Mouse (Mus musculus) lung, postnatal 0 days (tissue): ENCODE results near the gene Eef1akmt1. TPM values are rescaled to one million over a fixed set of nuclear protein-coding genes. Genes with fewer than 3 reads are reported as not detected.

Source experiments
- ATAC-seq: fragments of 200-750 bp; cut with Nextera tagmentation; 2 replicates; pipeline ENCODE4 v1.8.0; 2017; ENCODE audit warnings: moderate library complexity
- DNase-seq: peaks from one replicate; pipeline ENCODE4 v3.0.0-alpha.2; 2016; ENCODE audit warnings: low spot score
- H3K27ac ChIP-seq: fragments of 300-500 bp; sonication (generic); 2 replicates; pipeline ENCODE4 v1.5.1; 2014; ENCODE audit warnings: antibody characterized with exemption, mild to moderate bottlenecking, low read length, mixed read lengths
- H3K27me3 ChIP-seq: fragments of 300-500 bp; sonication (generic); replicated peaks from 2 replicates; pipeline ENCODE4 v1.6.1; 2014; ENCODE audit warnings: low read length, mixed read lengths; ENCODE audit not compliant: insufficient read depth
- H3K36me3 ChIP-seq: fragments of 300-500 bp; sonication (generic); 2 replicates; pipeline ENCODE4 v1.6.1; 2014; ENCODE audit warnings: low read length, mixed read lengths; ENCODE audit not compliant: insufficient read depth
- H3K4me1 ChIP-seq: fragments of 300-500 bp; sonication (generic); 2 replicates; pipeline ENCODE4 v1.6.1; 2014; ENCODE audit warnings: antibody characterized with exemption, low read depth, low read length, mixed read lengths; ENCODE audit not compliant: insufficient read depth
- H3K4me2 ChIP-seq: fragments of 300-500 bp; sonication (generic); replicated peaks from 2 replicates; pipeline ENCODE4 v1.6.1; 2014; ENCODE audit warnings: low read depth, mild to moderate bottlenecking, low read length, moderate library complexity, mixed read lengths
- H3K4me3 ChIP-seq: fragments of 300-500 bp; sonication (generic); 2 replicates; pipeline ENCODE4 v1.5.1; 2014; ENCODE audit warnings: low read depth, low read length
- H3K9ac ChIP-seq: fragments of 300-500 bp; sonication (generic); replicated peaks from 2 replicates; pipeline ENCODE4 v1.6.1; 2014; ENCODE audit warnings: low read depth, mild to moderate bottlenecking
- H3K9me3 ChIP-seq: fragments of 300-500 bp; sonication (generic); 2 replicates; pipeline ENCODE4 v1.6.1; 2016; ENCODE audit warnings: low read length, mixed read lengths
- CTCF ChIP-seq: IDR thresholded peaks from 2 replicates; pipeline ENCODE4 v1.5.1; 2016; ENCODE audit warnings: antibody characterized with exemption, mild to moderate bottlenecking
- EP300 ChIP-seq: IDR thresholded peaks from 2 replicates; pipeline ENCODE4 v1.6.1; 2016; ENCODE audit warnings: antibody characterized with exemption, mild to moderate bottlenecking, control low read depth
- WGBS: fragments of 180-500 bp; shearing (Covaris S2); extraction: QIAGEN DNeasy Blood & Tissue Kit; methylation state at CpG from one replicate; pipeline ENCODE4 v1.1.7; 2014; 5-methylcytosine and 5-hydroxymethylcytosine counted together
- polyA plus RNA-seq: library from polyadenylated mRNA; unstranded; fragments of >200 nt; fragmentation: Nextera tagmentation; extraction: Ambion mirVana; gene quantifications from 2 replicates; pipeline ENCODE4 v1.2.1, GENCODE M21; 2015

Gene Eef1akmt1
- 64.1 and 69.9 TPM in 2 replicates for polyA plus RNA-seq

GRCm38 (mm10) chr14:57571155-57572133 lies at the start of gene Eef1akmt1:
TSS of gene Eef1akmt1 (minus strand) at chr14:57571612.
- no peaks in the 10 kb centered on the region for H3K36me3 ChIP-seq
- WGBS: 5% methylated on average over 35 of the region's 35 CpGs

GRCm38 (mm10) chr14:57620598-57621236 lies 49.3 kb upstream of the Eef1akmt1 start:
- 57% methylated on average over 4 of the region's 4 CpGs for WGBS
- no peak for DNase-seq
- ATAC-seq: no peak
- Histone ChIP-seq H3K27ac (no peak overlapping the region), H3K9me3 (no peaks in the 10 kb centered on the region), H3K9ac (no peak overlapping the region), H3K36me3 (peaks cover 5% of the 10 kb centered on the region; the same call in 1 of the 2 replicates), H3K27me3 (no peaks in the 10 kb centered on the region), H3K4me3 (no peak overlapping the region), H3K4me2 (no peak overlapping the region), H3K4me1 (no peaks in the 10 kb centered on the region)
- TF ChIP-seq EP300 (no peak), CTCF (no peak)

More at GRCm38 (mm10) chr14:57571155-57572133, at the start of gene Eef1akmt1:
- H3K9me3 ChIP-seq: no peaks in the 10 kb centered on the region
- H3K4me1 ChIP-seq: peaks cover 4% of the 10 kb centered on the region; the same call in 1 of the 2 replicates
- peak; percentile 98 for DNase-seq
- peak within 1 kb of the TSS; percentile 45 for H3K9ac ChIP-seq
- no peaks in the 10 kb centered on the region for H3K27me3 ChIP-seq
- no peak for TF ChIP-seq CTCF
- no peak; the same call in 1 of the 2 replicates for TF ChIP-seq EP300
- H3K4me2 ChIP-seq: peak within 1 kb of the TSS; percentile 54
- ATAC-seq: peak; percentile 100
- peak within 1 kb of the TSS; percentile 64 for H3K4me3 ChIP-seq
- H3K27ac ChIP-seq: peak within 1 kb of the TSS; percentile 78

- DNase-seq: peak; percentile 90
Measured at GRCm38 (mm10) chr14:57619487-57619886, 48.1 kb upstream of the Eef1akmt1 start.

GRCm38 (mm10) chr14:57617675-57618074 lies 46.3 kb upstream of the Eef1akmt1 start:
- Histone ChIP-seq H3K4me2 (no peak overlapping the region), H3K27me3 (no peaks in the 10 kb centered on the region), H3K4me1 (no peaks in the 10 kb centered on the region), H3K27ac (no peak overlapping the region), H3K9me3 (no peaks in the 10 kb centered on the region), H3K9ac (no peak overlapping the region), H3K36me3 (0 out of 2 replicates have a peak, but pooled peaks cover 3% of the 10 kb centered on the region), H3K4me3 (no peak overlapping the region)
- WGBS: 85% methylated on average over 1 of the region's 1 CpGs
- ATAC-seq (no peak), DNase-seq (peak; percentile 16)
- TF ChIP-seq EP300: no peak
- TF ChIP-seq CTCF: no peak

More at GRCm38 (mm10) chr14:57619487-57619886, 48.1 kb upstream of the Eef1akmt1 start:
- Histone ChIP-seq H3K9ac (no peak overlapping the region), H3K4me2 (no peak overlapping the region), H3K27me3 (no peaks in the 10 kb centered on the region), H3K4me1 (no peaks in the 10 kb centered on the region), H3K9me3 (no peaks in the 10 kb centered on the region), H3K27ac (no peak overlapping the region), H3K36me3 (0 out of 2 replicates have a peak, but pooled peaks cover 5% of the 10 kb centered on the region), H3K4me3 (no peak overlapping the region)
- WGBS: 36% methylated on average over 2 of the region's 2 CpGs
- TF ChIP-seq CTCF: peak; percentile 87
- TF ChIP-seq EP300: no peak
- peak; percentile 80 for ATAC-seq

- H3K9me3 ChIP-seq: no peaks in the 10 kb centered on the region
- 45% methylated on average over 6 of the region's 6 CpGs for WGBS
- no peaks in the 10 kb centered on the region for H3K4me1 ChIP-seq
- H3K4me3 ChIP-seq: no peak overlapping the region
- H3K36me3 ChIP-seq: no peaks in the 10 kb centered on the region
- peak; percentile 43 for ATAC-seq
- no peak overlapping the region for H3K4me2 ChIP-seq
- no peaks in the 10 kb centered on the region for H3K27me3 ChIP-seq
- H3K9ac ChIP-seq: no peak overlapping the region
- DNase-seq: peak; percentile 49
- peak overlapping the region; percentile 11; the same call in 1 of the 2 replicates for H3K27ac ChIP-seq
- TF ChIP-seq EP300 (no peak), CTCF (peak; percentile 12; the same call in 1 of the 2 replicates)
Measured at GRCm38 (mm10) chr14:57616339-57616965, 45.0 kb upstream of the Eef1akmt1 start.
